Mouse (Mus musculus) kidney, embryonic 16.5 days (tissue): ENCODE results near the gene Ralgds. TPM values are rescaled to one million over a fixed set of nuclear protein-coding genes. Genes with fewer than 3 reads are reported as not detected.

Source experiments
- ATAC-seq: fragments of 200-750 bp; cut with Nextera tagmentation; 2 replicates; pipeline ENCODE4 v1.8.0; 2017; ENCODE audit warnings: moderate TSS enrichment; ENCODE audit not compliant: low FRiP score, low TSS enrichment
- H3K27ac ChIP-seq: fragments of 300-500 bp; sonication (generic); 2 replicates; pipeline ENCODE4 v1.5.1; 2014; ENCODE audit warnings: low read length
- H3K27me3 ChIP-seq: fragments of 300-500 bp; sonication (generic); 2 replicates; pipeline ENCODE4 v1.6.1; 2014; ENCODE audit warnings: low read length, control low read depth, mixed read lengths; ENCODE audit not compliant: insufficient read depth
- H3K36me3 ChIP-seq: fragments of 300-500 bp; sonication (generic); 2 replicates; pipeline ENCODE4 v1.6.1; 2014; ENCODE audit warnings: low read length, control low read depth, mixed read lengths; ENCODE audit not compliant: insufficient read depth
- H3K4me1 ChIP-seq: fragments of 300-500 bp; sonication (generic); 2 replicates; pipeline ENCODE4 v1.6.1; 2014; ENCODE audit warnings: low read length, control low read depth, mixed read lengths; ENCODE audit not compliant: insufficient read depth
- H3K4me2 ChIP-seq: fragments of 300-500 bp; sonication (generic); replicated peaks from 2 replicates; pipeline ENCODE4 v1.6.1; 2014; ENCODE audit warnings: low read depth, low read length
- H3K4me3 ChIP-seq: fragments of 300-500 bp; sonication (generic); 2 replicates; pipeline ENCODE4 v1.5.1; 2014; ENCODE audit warnings: mild to moderate bottlenecking, low read length
- H3K9ac ChIP-seq: fragments of 300-500 bp; sonication (generic); replicated peaks from 2 replicates; pipeline ENCODE4 v1.6.1; 2014; ENCODE audit warnings: low read length
- H3K9me3 ChIP-seq: fragments of 300-500 bp; sonication (generic); 2 replicates; pipeline ENCODE4 v1.6.1; 2016; ENCODE audit warnings: low read length, control low read depth
- WGBS: fragments of 180-500 bp; shearing (Covaris S2); extraction: QIAGEN DNeasy Blood & Tissue Kit; methylation state at CpG from one replicate; pipeline ENCODE4 v1.1.7; 2014; 5-methylcytosine and 5-hydroxymethylcytosine counted together
- polyA plus RNA-seq: library from polyadenylated mRNA; unstranded; fragments of >200 nt; fragmentation: Nextera tagmentation; extraction: Ambion mirVana; gene quantifications from 2 replicates; pipeline ENCODE4 v1.2.1, GENCODE M21; 2015

Ralgds gene
- polyA plus RNA-seq, 1 experiment from 2014 or later: 28.7 TPM

DNA sequence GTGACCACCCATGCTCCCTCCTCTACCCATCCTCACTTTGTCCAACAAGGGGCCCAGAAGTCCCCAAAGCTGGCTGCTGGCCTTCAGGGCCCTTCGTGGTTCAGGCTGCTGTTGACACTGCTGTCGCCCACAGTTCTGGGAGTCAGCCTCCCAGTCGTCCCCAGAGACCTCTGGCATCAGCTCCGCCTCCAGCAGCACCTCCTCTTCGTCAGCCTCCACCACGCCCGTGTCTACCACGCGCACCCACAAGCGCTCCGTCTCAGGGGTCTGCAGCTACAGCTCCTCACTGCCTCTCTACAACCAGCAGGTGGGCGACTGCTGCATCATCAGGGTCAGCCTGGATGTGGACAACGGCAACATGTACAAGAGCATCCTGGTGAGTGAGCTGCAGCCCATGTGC, 36.2 kb downstream of the Ralgds start:
- ATAC-seq: no peak
- H3K27me3 ChIP-seq: no peaks in the 10 kb centered on the region
- no peaks in the 10 kb centered on the region for H3K9me3 ChIP-seq
- H3K4me1 ChIP-seq: no peaks in the 10 kb centered on the region
- WGBS: 95% methylated on average over 13 of the region's 13 CpGs
- H3K36me3 ChIP-seq: peaks cover 54% of the 10 kb centered on the region
- no peak overlapping the region for H3K4me3 ChIP-seq
- no peak overlapping the region for H3K27ac ChIP-seq
- no peak overlapping the region for H3K9ac ChIP-seq
- no peak overlapping the region for H3K4me2 ChIP-seq

DNA sequence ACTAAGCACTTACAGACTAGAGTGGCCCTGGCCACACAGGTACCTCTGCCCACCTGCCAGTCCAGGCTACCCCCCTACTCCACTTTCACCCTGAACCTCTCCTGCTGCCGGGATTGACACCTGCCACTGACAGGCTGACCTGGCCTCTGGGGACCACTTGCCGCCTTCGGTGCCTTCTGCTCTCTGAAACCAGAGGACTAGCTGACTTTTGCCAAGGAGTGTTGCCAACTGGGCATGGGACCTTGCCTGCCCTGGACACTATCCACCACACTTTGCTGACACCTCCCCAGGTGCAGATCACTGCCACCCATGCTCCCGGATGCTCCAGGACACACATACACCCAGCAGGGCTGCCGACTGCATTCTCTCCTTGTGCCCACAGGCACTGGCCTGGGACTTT, 39.4 kb downstream of the Ralgds start:
- H3K4me3 ChIP-seq: no peak overlapping the region
- no peak overlapping the region for H3K27ac ChIP-seq
- ATAC-seq: no peak
- H3K36me3 ChIP-seq: peaks cover 36% of the 10 kb centered on the region
- H3K4me1 ChIP-seq: no peaks in the 10 kb centered on the region
- WGBS: 93% methylated on average over 5 of the region's 5 CpGs
- H3K9ac ChIP-seq: no peak overlapping the region
- no peak overlapping the region for H3K4me2 ChIP-seq
- H3K9me3 ChIP-seq: no peaks in the 10 kb centered on the region
- no peaks in the 10 kb centered on the region for H3K27me3 ChIP-seq

DNA sequence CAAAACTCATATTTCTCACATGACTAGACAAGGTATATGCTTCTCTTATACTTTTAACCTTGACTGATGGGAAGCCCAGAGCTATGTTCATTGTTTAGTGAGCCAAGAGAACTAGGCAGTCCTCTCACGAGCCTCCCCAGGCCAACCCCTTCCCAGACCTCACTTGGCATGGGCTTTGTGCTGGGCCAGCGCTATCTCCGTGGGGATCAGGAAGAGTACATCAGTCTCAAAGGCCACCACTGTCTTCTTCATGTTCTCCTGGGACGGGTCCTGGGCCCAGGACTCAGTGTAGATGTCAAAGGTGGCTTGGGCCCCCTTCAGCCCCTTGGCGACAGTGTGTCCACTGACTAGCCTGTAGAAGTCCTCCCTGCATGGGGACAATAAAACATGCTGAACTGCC, 44.5 kb downstream of the Ralgds start:
- 82% methylated on average over 5 of the region's 5 CpGs for WGBS

DNA sequence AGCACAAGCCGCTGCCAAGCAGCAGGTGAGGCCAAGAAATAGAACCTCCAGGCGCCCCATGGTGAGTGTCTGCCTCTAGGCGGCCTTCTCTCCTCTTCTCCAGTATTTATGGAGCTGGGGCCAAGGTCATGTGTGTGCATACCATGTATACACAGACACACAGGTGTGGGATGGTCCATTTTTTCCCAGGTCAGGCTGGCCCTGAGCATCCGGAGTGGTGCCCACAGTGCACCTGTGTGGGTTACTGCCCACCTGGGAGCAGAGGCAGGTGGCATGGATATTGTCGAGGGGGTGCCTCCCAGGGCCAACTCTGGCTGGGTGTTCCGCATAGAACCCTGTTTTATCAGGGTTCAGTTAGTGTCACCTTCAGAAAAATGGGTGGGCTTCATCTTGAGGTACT, 50.4 kb downstream of the Ralgds start, which contains the start of gene Cel:
TSS of gene Cel (minus strand) at position 101 of the 400 bp plus-strand sequence.
- Histone ChIP-seq H3K36me3 (peaks cover 30% of the 10 kb centered on the region), H3K9ac (no peak within 1 kb of the TSS), H3K4me3 (no peak within 1 kb of the TSS), H3K27ac (no peak within 1 kb of the TSS), H3K27me3 (no peaks in the 10 kb centered on the region), H3K4me2 (no peak within 1 kb of the TSS), H3K9me3 (no peaks in the 10 kb centered on the region), H3K4me1 (no peaks in the 10 kb centered on the region)
- ATAC-seq: no peak
- 66% methylated on average over 6 of the region's 6 CpGs for WGBS

More for the DNA sequence above, 44.5 kb downstream of the Ralgds start:
- no peak for ATAC-seq
- Histone ChIP-seq H3K9ac (no peak overlapping the region), H3K27ac (no peak overlapping the region), H3K9me3 (no peaks in the 10 kb centered on the region), H3K4me2 (no peak overlapping the region), H3K4me3 (no peak overlapping the region), H3K36me3 (peaks cover 2% of the 10 kb centered on the region; the same call in 1 of the 2 replicates), H3K4me1 (no peaks in the 10 kb centered on the region), H3K27me3 (no peaks in the 10 kb centered on the region)

DNA sequence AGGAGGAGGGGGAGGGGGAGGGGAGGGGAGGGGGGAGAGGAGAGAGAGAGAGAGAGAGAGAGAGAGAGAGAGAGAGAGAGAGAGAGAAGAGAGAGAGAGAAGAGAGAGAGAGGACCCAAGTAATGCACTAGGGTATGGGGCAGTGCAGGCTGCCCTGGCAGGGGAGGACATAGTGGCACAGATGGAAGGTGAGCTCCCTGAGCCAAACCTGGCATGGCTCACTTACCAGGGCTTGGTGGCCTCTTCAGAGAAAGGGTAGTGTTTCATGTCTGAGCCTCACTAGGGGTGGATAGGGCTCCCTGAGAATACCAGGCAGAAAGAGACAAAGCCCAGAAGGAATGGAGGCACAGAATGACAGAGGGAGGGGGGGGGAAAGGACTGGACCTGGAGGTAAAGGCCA, 50.9 kb downstream of the Ralgds start:
- H3K36me3 ChIP-seq: peaks cover 36% of the 10 kb centered on the region
- no peaks in the 10 kb centered on the region for H3K9me3 ChIP-seq
- no peaks in the 10 kb centered on the region for H3K4me1 ChIP-seq
- H3K27ac ChIP-seq: no peak overlapping the region
- H3K9ac ChIP-seq: no peak overlapping the region
- no peak overlapping the region for H3K4me3 ChIP-seq
- no peaks in the 10 kb centered on the region for H3K27me3 ChIP-seq
- H3K4me2 ChIP-seq: no peak overlapping the region
- ATAC-seq: no peak

DNA sequence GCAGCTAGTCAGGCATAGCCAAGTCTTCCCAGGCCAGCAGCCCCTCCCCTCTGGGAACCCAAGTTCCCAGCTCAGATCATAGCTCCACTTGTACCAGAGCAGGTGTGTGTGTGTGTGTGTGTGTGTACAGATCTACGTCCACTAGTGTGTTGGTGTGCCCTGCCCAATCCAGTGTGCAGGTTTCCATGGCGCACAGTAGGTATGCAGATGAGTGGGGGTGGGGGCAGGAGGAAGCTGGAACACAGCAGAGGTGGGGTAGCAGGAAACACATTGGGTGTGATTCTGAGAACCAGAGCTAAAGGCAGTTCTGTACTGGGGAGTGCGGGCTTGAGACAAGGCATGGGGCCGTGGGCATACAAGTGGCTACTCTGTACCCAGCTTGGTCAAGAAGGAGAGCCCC, 51.5 kb downstream of the Ralgds start:
- Histone ChIP-seq H3K27ac (no peak overlapping the region), H3K9me3 (no peaks in the 10 kb centered on the region), H3K4me1 (no peaks in the 10 kb centered on the region), H3K9ac (no peak overlapping the region), H3K27me3 (no peaks in the 10 kb centered on the region), H3K4me2 (no peak overlapping the region), H3K36me3 (peaks cover 41% of the 10 kb centered on the region), H3K4me3 (no peak overlapping the region)
- 91% methylated on average over 4 of the region's 4 CpGs for WGBS
- no peak for ATAC-seq

DNA sequence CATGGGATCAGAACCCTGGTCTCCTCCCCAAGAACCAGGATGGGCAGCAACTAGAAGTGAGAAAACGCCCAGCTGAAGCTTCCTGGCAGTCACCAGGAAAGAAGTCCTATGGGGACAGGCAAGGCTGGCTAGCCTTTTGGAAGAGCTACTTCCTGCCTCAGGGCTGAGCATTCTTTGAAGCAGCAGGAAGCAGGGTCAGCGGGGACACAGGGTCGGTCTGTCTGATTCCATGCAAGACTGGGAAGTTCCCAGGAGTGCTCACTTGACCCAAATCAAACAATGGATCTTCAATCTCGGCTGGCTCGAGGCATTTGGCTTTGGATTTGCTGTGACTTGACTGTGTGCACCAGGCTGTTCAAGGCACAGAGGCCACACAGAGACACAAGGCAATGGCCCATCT, 53.6 kb downstream of the Ralgds start:
- Histone ChIP-seq H3K27ac (no peak overlapping the region), H3K36me3 (peaks cover 60% of the 10 kb centered on the region)
- no peak for ATAC-seq

DNA sequence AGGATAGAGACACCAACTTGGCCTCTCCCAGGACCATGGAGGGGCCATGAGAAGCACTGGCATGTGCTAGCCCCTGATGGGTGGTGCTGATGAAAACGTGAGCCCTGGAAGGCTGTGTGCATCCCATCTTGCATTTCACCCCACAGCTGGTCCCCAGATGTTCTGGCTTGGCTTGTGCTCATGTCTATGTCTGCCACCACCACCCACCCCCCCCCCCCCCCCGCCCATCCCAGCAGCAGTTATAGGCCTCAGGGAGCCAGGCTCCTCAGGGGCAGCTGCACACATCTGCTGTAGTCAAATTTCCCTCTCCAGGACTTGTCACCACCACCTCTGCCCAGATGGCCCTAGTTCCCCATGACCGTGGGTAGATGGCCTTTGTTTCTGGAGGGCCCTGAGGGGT, 57.0 kb downstream of the Ralgds start:
- Histone ChIP-seq H3K27me3 (no peaks in the 10 kb centered on the region), H3K4me3 (no peak overlapping the region), H3K4me1 (no peaks in the 10 kb centered on the region), H3K9ac (no peak overlapping the region), H3K9me3 (no peaks in the 10 kb centered on the region), H3K4me2 (no peak overlapping the region), H3K36me3 (peaks cover 90% of the 10 kb centered on the region), H3K27ac (no peak overlapping the region)
- 82% methylated on average over 3 of the region's 3 CpGs for WGBS
- ATAC-seq: no peak

More for the DNA sequence above, 53.6 kb downstream of the Ralgds start:
- Histone ChIP-seq H3K4me3 (no peak overlapping the region), H3K9me3 (no peaks in the 10 kb centered on the region), H3K27me3 (no peaks in the 10 kb centered on the region), H3K4me2 (no peak overlapping the region), H3K4me1 (no peaks in the 10 kb centered on the region), H3K9ac (no peak overlapping the region)
- 64% methylated on average over 5 of the region's 5 CpGs for WGBS

DNA sequence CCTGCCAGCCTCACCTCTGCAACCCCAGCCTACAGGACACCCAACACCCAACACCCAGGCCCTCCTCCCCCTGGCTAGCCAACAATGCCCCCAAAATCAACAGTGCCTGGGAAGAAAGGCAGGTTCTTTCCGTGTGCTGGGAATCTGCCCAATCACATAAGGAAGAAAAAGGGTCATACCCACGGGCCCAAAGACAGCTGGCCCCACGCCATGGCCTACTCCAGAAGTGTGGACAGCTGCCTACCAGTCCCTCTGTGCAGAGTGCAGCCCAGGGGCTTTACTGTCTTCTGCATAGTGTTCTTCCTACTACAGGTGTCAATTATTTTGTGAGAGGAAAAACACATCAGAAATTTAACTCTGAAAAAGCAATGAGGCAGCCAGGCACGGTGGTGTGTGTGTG, 62.4 kb downstream of the Ralgds start:
- ATAC-seq: no peak
- Histone ChIP-seq H3K4me1 (no peaks in the 10 kb centered on the region), H3K27ac (no peak overlapping the region), H3K36me3 (peaks cover 80% of the 10 kb centered on the region), H3K9ac (no peak overlapping the region), H3K27me3 (no peaks in the 10 kb centered on the region), H3K4me3 (no peak overlapping the region), H3K4me2 (no peak overlapping the region), H3K9me3 (no peaks in the 10 kb centered on the region)
- 88% methylated on average over 4 of the region's 4 CpGs for WGBS

DNA sequence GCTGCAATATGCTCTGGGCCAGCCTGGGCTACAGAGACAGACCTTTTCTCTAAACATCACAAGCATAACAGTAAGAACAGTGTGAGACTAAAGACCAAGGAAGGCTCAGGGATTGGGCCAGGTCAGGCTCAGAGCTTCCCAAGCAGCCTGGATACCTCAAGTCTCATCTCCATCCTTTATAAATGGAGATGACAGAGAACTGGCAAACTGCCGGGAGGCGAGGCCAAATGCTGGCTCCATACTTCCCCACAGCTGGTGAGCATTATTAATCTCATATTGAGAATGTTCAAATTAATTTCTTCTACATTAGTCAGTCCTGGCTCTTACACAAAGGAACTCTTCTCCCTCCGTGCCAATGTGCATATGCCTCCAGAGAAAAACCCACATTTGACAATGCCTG, 63.9 kb downstream of the Ralgds start:
- Histone ChIP-seq H3K9ac (no peak overlapping the region), H3K36me3 (peaks cover 66% of the 10 kb centered on the region), H3K9me3 (no peaks in the 10 kb centered on the region), H3K27me3 (no peaks in the 10 kb centered on the region), H3K27ac (no peak overlapping the region), H3K4me3 (no peak overlapping the region), H3K4me1 (peaks cover 2% of the 10 kb centered on the region), H3K4me2 (no peak overlapping the region)
- 94% methylated on average over 3 of the region's 3 CpGs for WGBS
- ATAC-seq: no peak

DNA sequence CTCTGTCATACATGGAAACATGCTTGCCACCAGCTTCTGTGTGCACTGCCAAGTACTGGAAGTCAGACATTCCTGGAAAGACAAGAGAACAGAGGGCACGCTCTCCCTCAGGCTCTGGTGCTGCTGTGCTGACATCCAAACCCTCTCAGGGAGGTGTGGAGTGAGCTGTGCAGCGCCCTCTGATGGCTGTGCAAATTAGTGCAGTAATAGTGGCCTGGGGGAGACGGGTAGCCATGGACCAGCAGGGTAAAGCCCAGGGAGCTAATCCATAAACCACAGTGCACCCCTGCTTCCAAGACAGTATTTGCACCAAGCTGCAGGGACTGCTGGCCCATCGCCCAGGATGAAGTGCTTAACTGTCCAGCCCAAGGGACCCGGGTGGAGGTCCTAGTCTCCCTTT, 65.1 kb downstream of the Ralgds start:
- H3K4me2 ChIP-seq: no peak overlapping the region
- H3K9ac ChIP-seq: no peak overlapping the region
- no peak overlapping the region for H3K27ac ChIP-seq
- H3K9me3 ChIP-seq: no peaks in the 10 kb centered on the region
- H3K27me3 ChIP-seq: no peaks in the 10 kb centered on the region
- H3K36me3 ChIP-seq: peaks cover 54% of the 10 kb centered on the region
- 69% methylated on average over 5 of the region's 5 CpGs for WGBS
- H3K4me3 ChIP-seq: no peak overlapping the region
- no peak for ATAC-seq
- H3K4me1 ChIP-seq: peaks cover 8% of the 10 kb centered on the region
